Mouse (Mus musculus) heart, embryonic 12.5 days (tissue): ENCODE measurements around the gene Zfp672. TPM values are rescaled to one million over a fixed set of nuclear protein-coding genes. Genes with fewer than 3 reads are reported as not detected.

ENCODE experiments used
- ATAC-seq: fragments of 200-750 bp; cut with Nextera tagmentation; 2 replicates; pipeline ENCODE4 v1.8.0; 2017; ENCODE audit warnings: moderate TSS enrichment, moderate library complexity; ENCODE audit not compliant: insufficient number of reproducible peaks, low FRiP score
- H3K27ac ChIP-seq: fragments of 300-500 bp; sonication (generic); 2 replicates; pipeline ENCODE4 v1.5.1; 2016; ENCODE audit warnings: mild to moderate bottlenecking, moderate library complexity; ENCODE audit not compliant: poor library complexity, severe bottlenecking
- H3K27me3 ChIP-seq: fragments of 300-500 bp; sonication (generic); replicated peaks from 2 replicates; pipeline ENCODE4 v1.6.1; 2016; ENCODE audit warnings: mild to moderate bottlenecking, moderate library complexity
- H3K36me3 ChIP-seq: fragments of 300-500 bp; sonication (generic); 2 replicates; pipeline ENCODE4 v1.6.1; 2016; ENCODE audit warnings: mild to moderate bottlenecking, moderate library complexity
- H3K4me1 ChIP-seq: fragments of 300-500 bp; sonication (generic); replicated peaks from 2 replicates; pipeline ENCODE4 v1.6.1; 2016; ENCODE audit warnings: mild to moderate bottlenecking
- H3K4me2 ChIP-seq: fragments of 300-500 bp; sonication (generic); 2 replicates; pipeline ENCODE4 v1.6.1; 2016; ENCODE audit warnings: mild to moderate bottlenecking, moderate library complexity
- H3K4me3 ChIP-seq: fragments of 300-500 bp; sonication (generic); 2 replicates; pipeline ENCODE4 v1.5.1; 2016; ENCODE audit warnings: mild to moderate bottlenecking
- H3K9ac ChIP-seq: fragments of 300-500 bp; sonication (generic); 2 replicates; pipeline ENCODE4 v1.6.1; 2016; ENCODE audit warnings: mild to moderate bottlenecking, moderate library complexity
- H3K9me3 ChIP-seq: fragments of 300-500 bp; sonication (generic); replicated peaks from 2 replicates; pipeline ENCODE4 v1.6.1; 2016; ENCODE audit warnings: mild to moderate bottlenecking, moderate library complexity
- WGBS: fragments of 180-500 bp; shearing (Covaris S2); methylation state at CpG from one replicate; pipeline ENCODE4 v1.1.7; 2016; 5-methylcytosine and 5-hydroxymethylcytosine counted together
- polyA plus RNA-seq: library from polyadenylated mRNA; unstranded; fragments of >200 nt; fragmentation: Nextera tagmentation; extraction: Ambion mirVana; gene quantifications from 2 replicates; pipeline ENCODE4 v1.2.1, GENCODE M21; 2016

The Zfp672 gene
- polyA plus RNA-seq, 1 experiment from 2014 or later: 32.4 TPM

DNA sequence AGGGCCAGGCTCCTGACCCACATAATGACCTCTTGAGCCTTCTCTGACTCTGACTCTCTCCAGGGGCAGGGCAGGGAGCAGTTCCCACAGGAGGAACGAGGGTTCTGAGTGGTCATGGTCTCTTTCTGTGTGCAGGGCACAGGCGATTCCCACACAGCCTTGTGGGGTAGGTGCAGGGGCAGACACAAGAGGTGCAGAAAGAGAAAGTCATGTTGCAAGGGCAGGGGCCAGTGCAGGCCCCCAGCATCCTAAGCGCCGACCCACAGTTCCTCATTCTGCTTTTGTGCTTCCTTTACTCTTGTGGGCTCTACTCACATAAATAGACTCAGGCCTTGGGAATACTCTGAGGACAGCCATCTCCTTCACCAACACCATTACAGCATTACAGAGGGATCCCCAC lies 54.4 kb downstream of the Zfp672 start:
- ATAC-seq: no peak
- no peaks in the 10 kb centered on the region for H3K4me1 ChIP-seq
- H3K36me3 ChIP-seq: no peaks in the 10 kb centered on the region
- H3K4me3 ChIP-seq: no peak overlapping the region
- peaks cover 20% of the 10 kb centered on the region for H3K27me3 ChIP-seq
- 70% methylated on average over 4 of the region's 4 CpGs for WGBS
- no peak overlapping the region for H3K27ac ChIP-seq
- no peaks in the 10 kb centered on the region for H3K9me3 ChIP-seq
- no peak overlapping the region for H3K4me2 ChIP-seq
- no peak overlapping the region for H3K9ac ChIP-seq

DNA sequence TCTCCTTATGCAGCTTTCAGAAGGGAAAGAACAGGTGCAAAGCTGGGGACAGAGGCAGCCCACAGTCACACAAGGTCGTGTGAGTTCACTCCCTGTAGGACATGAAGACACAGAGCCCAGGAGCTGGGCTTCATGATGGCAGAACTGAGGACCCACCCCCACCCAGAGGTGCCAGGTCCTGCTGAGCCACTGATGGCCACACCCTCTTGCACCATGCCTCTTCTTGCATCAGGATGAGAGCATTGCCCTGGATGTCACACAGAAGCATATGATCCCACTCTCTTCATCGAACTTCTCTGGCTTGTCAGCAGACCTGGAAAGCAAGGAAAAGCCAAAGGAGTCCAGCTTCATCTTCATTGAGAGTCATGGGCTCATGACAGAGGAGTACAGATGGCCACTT lies 55.6 kb downstream of the Zfp672 start, which contains the start of gene 4930438A08Rik:
TSS of gene 4930438A08Rik (plus strand) at position 228 of the 400 bp plus-strand sequence.
- 41% methylated on average over 2 of the region's 2 CpGs for WGBS
- Histone ChIP-seq H3K9me3 (no peaks in the 10 kb centered on the region), H3K9ac (no peak within 1 kb of the TSS), H3K4me1 (no peaks in the 10 kb centered on the region), H3K4me3 (no peak within 1 kb of the TSS), H3K36me3 (no peaks in the 10 kb centered on the region), H3K27me3 (peaks cover 16% of the 10 kb centered on the region), H3K4me2 (no peak within 1 kb of the TSS), H3K27ac (no peak within 1 kb of the TSS)
- ATAC-seq: no peak

DNA sequence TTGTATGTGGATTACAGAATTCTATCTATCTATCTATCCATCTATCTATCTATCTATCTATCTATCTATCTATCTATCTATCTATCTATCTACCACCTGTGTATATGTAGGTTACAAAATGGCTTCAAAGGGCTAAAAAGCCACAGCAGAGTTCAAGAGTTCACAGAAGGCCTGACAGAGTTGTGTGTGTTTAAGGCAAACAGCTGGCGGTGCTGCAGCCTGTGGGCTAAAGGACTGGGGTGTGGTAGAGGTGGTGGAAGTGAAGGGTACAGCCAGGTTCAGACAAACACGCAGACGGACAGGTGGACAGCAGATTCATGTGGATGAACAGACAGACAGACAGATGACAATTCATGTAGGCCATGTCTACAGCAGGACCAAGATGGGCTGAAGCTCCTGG lies 61.9 kb downstream of the Zfp672 start:
- Histone ChIP-seq H3K4me3 (no peak overlapping the region), H3K4me1 (no peaks in the 10 kb centered on the region), H3K9me3 (no peaks in the 10 kb centered on the region), H3K27ac (no peak overlapping the region), H3K27me3 (peaks cover 10% of the 10 kb centered on the region; the same call in 1 of the 2 replicates), H3K36me3 (no peaks in the 10 kb centered on the region), H3K9ac (no peak overlapping the region), H3K4me2 (no peak overlapping the region)
- 85% methylated on average over 3 of the region's 3 CpGs for WGBS
- ATAC-seq: no peak

Other genes starting within 250 kb of the Zfp672 start
- not detected in 2 replicates for gene Gm12248, start 237.2 kb downstream of the Zfp672 start, polyA plus RNA-seq
- gene Cnot8, start 226.2 kb downstream of the Zfp672 start, polyA plus RNA-seq: 71.7 and 73.8 TPM in 2 replicates
- 14.9 and 16.5 TPM in 2 replicates for gene Gemin5, start 161.8 kb downstream of the Zfp672 start, polyA plus RNA-seq
- gene Mrpl22, start 158.7 kb downstream of the Zfp672 start, polyA plus RNA-seq: 102 and 109 TPM in 2 replicates
- gene Igtp, start 130.8 kb downstream of the Zfp672 start, polyA plus RNA-seq: 3.7 and 3.9 TPM in 2 replicates
- 2.8 and 3.7 TPM in 2 replicates for gene Irgm2, start 130.7 kb downstream of the Zfp672 start, polyA plus RNA-seq
- not detected in 2 replicates for gene 4930438A08Rik, start 55.5 kb downstream of the Zfp672 start, polyA plus RNA-seq
- gene Zfp692, start 23.3 kb downstream of the Zfp672 start, polyA plus RNA-seq: 14.9 and 15.5 TPM in 2 replicates
- gene Sh3bp5l, start 385 bp upstream of the Zfp672 start, polyA plus RNA-seq: 26.6 and 27.8 TPM in 2 replicates
- not detected in 2 replicates for gene Lypd8, start 48.7 kb upstream of the Zfp672 start, polyA plus RNA-seq
- gene 1810065E05Rik, start 90.8 kb upstream of the Zfp672 start, polyA plus RNA-seq: not detected in 2 replicates
- gene Gm12253, start 102.2 kb upstream of the Zfp672 start, polyA plus RNA-seq: not detected in 2 replicates
- gene Lypd9, start 122.6 kb upstream of the Zfp672 start, polyA plus RNA-seq: not detected in 2 replicates
- gene Olfr30, start 131.9 kb upstream of the Zfp672 start, polyA plus RNA-seq: not detected in 2 replicates
- not detected in 2 replicates for gene Olfr332, start 162.2 kb upstream of the Zfp672 start, polyA plus RNA-seq
- not detected in 2 replicates for gene Olfr331, start 172.2 kb upstream of the Zfp672 start, polyA plus RNA-seq
- not detected in 2 replicates for gene Olfr330, start 204.5 kb upstream of the Zfp672 start, polyA plus RNA-seq
- gene Olfr329-ps, start 216.1 kb upstream of the Zfp672 start, polyA plus RNA-seq: not detected in 2 replicates
- not detected in 2 replicates for gene Olfr328, start 225.3 kb upstream of the Zfp672 start, polyA plus RNA-seq
- not detected in 2 replicates for gene Olfr224, start 240.2 kb upstream of the Zfp672 start, polyA plus RNA-seq
- gene Olfr325, start 247.4 kb upstream of the Zfp672 start, polyA plus RNA-seq: not detected in 2 replicates